Mouse (Mus musculus) C2C12 (cell line): ENCODE data around the gene Rbl1. TPM values are rescaled to one million over a fixed set of nuclear protein-coding genes. Genes with fewer than 3 reads are reported as not detected.

ENCODE experiments used
- H3K27me3 ChIP-seq: one replicate; pipeline ENCODE4 v1.6.1; 2011; ENCODE audit not compliant: control insufficient read depth, insufficient read depth, insufficient read length
- H3K36me3 ChIP-seq: one replicate; pipeline ENCODE4 v1.6.1; 2011; ENCODE audit not compliant: control insufficient read depth, insufficient read depth
- H3K4me3 ChIP-seq: one replicate; pipeline ENCODE4 v1.5.1; 2011; ENCODE audit warnings: mild to moderate bottlenecking, control low read depth; ENCODE audit not compliant: poor library complexity, insufficient read depth, severe bottlenecking
- H3K79me2 ChIP-seq: one replicate; pipeline ENCODE4 v1.6.1; 2011; ENCODE audit not compliant: control insufficient read depth, insufficient read depth
- H3K79me3 ChIP-seq: one replicate; pipeline ENCODE4 v1.6.1; 2011; ENCODE audit warnings: low read depth, control low read depth
- H3ac ChIP-seq: one replicate; pipeline ENCODE3; 2011; ENCODE audit warnings: low read depth; ENCODE audit not compliant: control insufficient read depth, insufficient read length
- CEBPB ChIP-seq: IDR thresholded peaks from one replicate; pipeline ENCODE4 v1.6.1; 2011; ENCODE audit warnings: low read depth, mild to moderate bottlenecking, control low read depth, moderate library complexity
- CTCF ChIP-seq: IDR thresholded peaks from one replicate; pipeline ENCODE4 v1.5.1; 2011; ENCODE audit not compliant: control insufficient read depth, insufficient read depth, insufficient read length
- FOSL1 ChIP-seq: IDR thresholded peaks from one replicate; pipeline ENCODE4 v1.8.0; 2011; ENCODE audit warnings: mild to moderate bottlenecking, low read length; ENCODE audit not compliant: poor library complexity, insufficient read depth, severe bottlenecking
- MAX ChIP-seq: IDR thresholded peaks from one replicate; pipeline ENCODE4 v1.6.1; 2011; ENCODE audit warnings: mild to moderate bottlenecking, control low read depth
- MYOD1 ChIP-seq: IDR thresholded peaks from one replicate; pipeline ENCODE4 v1.6.1; 2011; ENCODE audit warnings: low read depth; ENCODE audit not compliant: control insufficient read depth, insufficient read length
- MYOG ChIP-seq: IDR thresholded peaks from one replicate; pipeline ENCODE4 v1.6.1; 2011; ENCODE audit not compliant: control insufficient read depth, insufficient read length; ENCODE audit errors: extremely low read depth
- USF1 ChIP-seq: IDR thresholded peaks from one replicate; pipeline ENCODE4 v1.6.1; 2011; ENCODE audit warnings: low read depth, mild to moderate bottlenecking, control low read depth, moderate library complexity
- polyA plus RNA-seq: library from polyadenylated mRNA; unstranded; fragments of >200 nt; fragmentation: generic; extraction: Trizol; gene quantifications from one replicate; pipeline ENCODE4 v1.2.1, GENCODE M21; 2012; ENCODE audit warnings: missing spikeins

The Rbl1 gene
- polyA plus RNA-seq, 1 experiment: 7.7 TPM

GRCm38 (mm10) chr2:157101650-157102049, 102.7 kb downstream of the Rbl1 start:
- Histone ChIP-seq H3K27me3 (no peaks in the 10 kb centered on the region), H3ac (no peak overlapping the region), H3K4me3 (no peak overlapping the region), H3K36me3 (peaks cover 42% of the 10 kb centered on the region), H3K79me2 (no peaks in the 10 kb centered on the region), H3K79me3 (no peaks in the 10 kb centered on the region)
- TF ChIP-seq CEBPB: no peak
- TF ChIP-seq MYOG: no peak
- no peak for TF ChIP-seq MAX
- no peak for TF ChIP-seq CTCF
- no peak for TF ChIP-seq USF1

GRCm38 (mm10) chr2:157100319-157100605, 104.1 kb downstream of the Rbl1 start:
- no peak overlapping the region for H3ac ChIP-seq
- H3K4me3 ChIP-seq: no peak overlapping the region
- TF ChIP-seq MAX (no peak), FOSL1 (no peak), CEBPB (no peak), USF1 (no peak), MYOD1 (no peak), CTCF (no peak), MYOG (no peak)
- no peaks in the 10 kb centered on the region for H3K27me3 ChIP-seq
- no peaks in the 10 kb centered on the region for H3K79me2 ChIP-seq
- H3K79me3 ChIP-seq: no peaks in the 10 kb centered on the region
- H3K36me3 ChIP-seq: peaks cover 39% of the 10 kb centered on the region

DNA sequence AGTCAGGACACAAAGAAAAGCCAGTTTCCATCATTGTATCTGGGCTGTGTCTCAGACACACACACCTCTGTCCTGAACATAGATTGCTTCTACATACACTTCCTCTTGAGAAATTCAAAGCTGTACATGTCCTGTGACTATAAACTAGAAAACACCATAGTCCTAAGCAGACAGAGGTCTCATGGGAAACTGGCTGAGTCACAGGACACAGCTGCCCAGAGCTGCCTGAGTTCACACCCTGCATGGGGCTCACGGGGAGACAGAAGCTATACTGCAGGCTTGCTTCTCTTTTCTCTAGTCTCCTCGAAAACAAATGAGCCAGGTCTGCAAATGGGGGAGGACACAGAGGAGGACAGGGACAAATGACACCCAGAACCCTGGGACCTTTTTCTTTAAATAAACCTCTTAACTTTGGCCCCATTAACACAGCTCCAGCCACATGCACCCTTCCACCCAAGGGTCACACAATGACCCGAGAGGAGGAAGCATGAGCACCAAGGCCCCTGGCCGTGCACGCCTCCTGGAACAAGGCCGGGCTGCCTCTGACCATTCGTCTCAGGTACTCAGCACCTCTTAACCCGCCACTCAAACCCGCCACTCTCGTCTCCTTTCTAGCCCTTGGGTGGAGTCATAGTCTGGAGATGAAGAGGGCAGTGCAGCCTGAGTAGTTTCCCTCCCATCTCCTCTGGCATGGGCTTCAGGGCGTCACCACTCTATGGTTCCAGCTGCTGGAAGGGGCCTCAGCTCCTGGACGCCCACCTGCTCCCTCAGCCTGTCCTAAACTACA, 104.6 kb downstream of the Rbl1 start:
- H3K79me2 ChIP-seq: no peaks in the 10 kb centered on the region
- H3K27me3 ChIP-seq: no peaks in the 10 kb centered on the region
- H3K79me3 ChIP-seq: no peaks in the 10 kb centered on the region
- no peak overlapping the region for H3ac ChIP-seq
- TF ChIP-seq USF1: no peak
- TF ChIP-seq CEBPB: no peak
- no peak for TF ChIP-seq MYOD1
- no peak for TF ChIP-seq FOSL1
- TF ChIP-seq MYOG: no peak
- TF ChIP-seq MAX: no peak
- TF ChIP-seq CTCF: no peak
- no peak overlapping the region for H3K4me3 ChIP-seq
- peaks cover 38% of the 10 kb centered on the region for H3K36me3 ChIP-seq

Other genes with a start within 250 kb of the Rbl1 start
- 29.1 TPM for gene Ndrg3, start 212.5 kb downstream of the Rbl1 start, polyA plus RNA-seq
- gene Dsn1, start 197.4 kb downstream of the Rbl1 start, polyA plus RNA-seq: 12.0 TPM
- 13.9 TPM for gene Soga1, start 125.3 kb downstream of the Rbl1 start, polyA plus RNA-seq
- not detected for gene Tldc2, start 117.5 kb downstream of the Rbl1 start, polyA plus RNA-seq
- 30.2 TPM for gene Samhd1, start 69.3 kb downstream of the Rbl1 start, polyA plus RNA-seq
- 210 TPM for gene Rpn2, start 74.5 kb upstream of the Rbl1 start, polyA plus RNA-seq
- gene Mroh8, start 75.0 kb upstream of the Rbl1 start, polyA plus RNA-seq: 0.13 TPM
- gene Ghrh, start 143.0 kb upstream of the Rbl1 start, polyA plus RNA-seq: not detected
- 51.1 TPM for gene Manbal, start 163.1 kb upstream of the Rbl1 start, polyA plus RNA-seq
- gene Src, start 213.9 kb upstream of the Rbl1 start, polyA plus RNA-seq: 29.3 TPM